Mouse (Mus musculus): ENCODE data around the gene Tsga10. TPM values are rescaled to one million over a fixed set of nuclear protein-coding genes. Genes with fewer than 3 reads are reported as not detected.

Gene Tsga10
- total RNA-seq (2021) = 1 to 10 TPM; 3.5 to 4.3 TPM

DNA sequence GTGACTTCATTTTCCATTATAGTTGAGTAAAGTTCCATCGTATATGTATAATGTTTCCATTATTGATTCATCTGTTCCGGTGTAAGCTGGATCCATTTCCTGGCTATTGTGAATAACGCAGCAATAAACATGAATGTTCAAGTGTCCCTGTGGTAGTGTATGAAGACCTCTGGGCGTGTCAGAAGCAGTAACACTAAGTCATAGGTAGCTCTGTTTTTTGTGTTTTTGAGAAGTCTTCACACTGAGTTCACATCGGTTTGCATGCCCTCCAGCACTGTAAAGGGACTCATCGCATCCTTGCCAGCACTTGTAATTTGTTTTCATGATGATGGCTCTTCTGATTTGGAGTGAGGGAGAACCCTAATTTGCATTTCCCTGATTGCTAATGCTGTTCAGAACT lies at the start of gene Tsga10:
Tsga10 (minus strand) TSS at position 144 of the 400 bp plus-strand sequence.
- DNase-seq (ENCODE audit: low spot score) = no peak
- intact Hi-C loops (cut with DNase I) = loop anchor here (5.0 to 10.0 kb wide), 2 partner anchors 129 to 189 kb away; partner anchors contain the start of genes Eif5b and Txndc9

DNA sequence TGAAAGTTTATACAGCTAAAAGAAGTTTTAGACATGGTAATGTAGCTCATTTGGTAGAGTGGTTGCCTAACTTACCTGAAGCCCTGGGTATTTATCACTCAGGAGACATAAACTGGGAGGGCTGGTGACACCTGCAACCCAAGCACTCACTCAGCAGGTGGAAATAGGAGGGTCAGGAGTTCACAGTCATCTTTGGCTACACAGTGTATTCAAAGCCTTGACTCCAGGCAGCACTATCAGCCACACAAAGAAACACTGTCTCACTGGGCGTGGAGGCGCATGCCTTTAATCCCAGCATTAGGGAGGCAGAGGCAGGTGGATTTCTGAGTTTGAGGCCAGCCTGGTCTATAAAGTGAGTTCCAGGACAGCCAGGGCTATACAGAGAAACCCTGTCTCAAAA lies 46.5 kb upstream of the Tsga10 start:
- intact Hi-C loops (cut with DNase I) = no loop called here
- DNase-seq (ENCODE audit: low spot score) = no peak

DNA sequence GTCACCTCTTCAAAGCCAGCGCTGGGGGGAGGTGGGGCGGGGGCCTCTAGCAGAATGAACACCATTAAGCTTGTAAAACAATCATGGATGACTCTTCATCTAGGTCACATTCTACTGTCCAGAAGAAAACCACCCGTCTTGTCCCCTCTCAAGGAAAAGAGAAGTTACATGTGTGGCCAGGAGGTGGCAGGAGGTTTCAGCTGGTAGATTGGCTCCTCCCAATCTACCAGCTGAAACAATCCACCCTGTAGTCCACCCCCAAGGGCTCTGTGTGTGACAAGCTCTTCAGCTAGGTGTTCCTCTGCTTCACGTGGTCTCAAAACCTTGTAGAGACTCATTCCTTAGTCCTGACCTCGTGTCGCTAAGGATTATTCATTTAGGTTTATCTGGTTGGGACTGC lies 36.9 kb upstream of the Tsga10 start:
- DNase-seq (ENCODE audit: low spot score) = no peak
- intact Hi-C loops (cut with DNase I) = loop anchor here (5.0 kb wide), 1 partner anchor 84 kb away; no protein-coding TSS in a partner anchor

DNA sequence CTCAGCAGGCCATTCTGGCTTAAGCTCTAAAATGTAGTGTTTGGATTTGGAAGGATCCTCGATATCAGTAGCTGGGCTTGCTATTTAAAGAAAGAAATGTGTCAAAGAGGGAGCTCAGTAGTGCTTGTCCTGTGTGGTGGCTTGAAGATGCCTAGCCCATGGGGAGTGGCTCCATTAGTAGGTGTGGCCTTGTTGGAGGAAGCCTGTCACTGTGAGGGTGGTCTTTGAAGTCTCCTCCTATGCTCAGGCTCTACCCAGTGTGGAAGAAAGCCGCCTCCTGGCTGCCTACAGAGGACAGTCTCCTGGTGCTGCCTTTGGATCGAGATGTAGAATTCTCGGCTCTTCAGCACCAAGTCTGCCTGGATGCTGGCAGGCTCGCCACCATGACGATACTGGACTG lies 34.1 kb upstream of the Tsga10 start:
- no peak for DNase-seq (ENCODE audit: low spot score)
- intact Hi-C loops (cut with DNase I) = loop anchor here (5.0 kb wide), 1 partner anchor 87 kb away; no protein-coding TSS in a partner anchor

DNA sequence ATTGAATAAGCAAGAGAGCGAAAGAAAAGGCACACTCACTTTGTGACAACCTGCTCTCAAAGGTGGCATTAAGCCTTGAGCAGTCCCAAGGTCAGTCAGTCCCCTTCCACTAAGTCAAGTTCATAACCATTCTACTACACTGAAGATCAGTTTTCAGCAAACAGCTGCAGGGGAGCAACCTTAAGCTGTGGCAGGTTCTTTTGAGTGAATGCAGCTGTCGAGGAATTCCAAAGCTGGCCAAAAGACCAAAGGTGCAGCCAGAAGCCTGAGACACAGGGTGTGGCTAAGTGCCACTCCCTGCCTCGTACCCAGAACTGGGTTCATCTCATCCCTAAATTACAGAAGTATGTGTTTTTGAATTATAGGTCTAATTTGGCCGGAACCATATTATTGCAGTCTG lies 33.6 kb upstream of the Tsga10 start:
- intact Hi-C loops (cut with DNase I) = loop anchor here (5.0 kb wide), 1 partner anchor 87 kb away; no protein-coding TSS in a partner anchor
- no peak for DNase-seq (ENCODE audit: low spot score)

DNA sequence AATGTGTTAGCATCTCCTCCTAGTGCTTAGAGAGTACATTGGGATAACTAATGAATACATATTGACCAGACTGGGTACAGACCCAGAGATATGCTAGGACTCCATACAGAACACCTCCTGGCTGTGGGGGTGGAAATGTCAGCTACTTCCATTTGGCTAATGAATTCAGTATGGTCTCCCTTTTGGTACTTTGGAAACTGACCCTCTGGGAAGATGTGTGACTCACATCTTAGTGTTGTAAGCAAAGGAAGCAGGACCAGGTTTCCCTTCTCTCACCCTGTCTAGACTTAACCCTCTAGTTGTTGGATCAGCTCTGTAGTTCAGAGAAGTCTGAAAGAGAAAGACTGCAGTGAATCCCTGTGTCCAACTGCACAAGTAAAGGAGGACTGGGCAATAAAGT lies 28.4 kb upstream of the Tsga10 start:
- no peak for DNase-seq (ENCODE audit: low spot score)
- intact Hi-C loops (cut with DNase I) = loop anchor here (5.0 kb wide), 2 partner anchors 103 to 238 kb away; partner anchors contain the start of genes Eif5b and Txndc9

DNA sequence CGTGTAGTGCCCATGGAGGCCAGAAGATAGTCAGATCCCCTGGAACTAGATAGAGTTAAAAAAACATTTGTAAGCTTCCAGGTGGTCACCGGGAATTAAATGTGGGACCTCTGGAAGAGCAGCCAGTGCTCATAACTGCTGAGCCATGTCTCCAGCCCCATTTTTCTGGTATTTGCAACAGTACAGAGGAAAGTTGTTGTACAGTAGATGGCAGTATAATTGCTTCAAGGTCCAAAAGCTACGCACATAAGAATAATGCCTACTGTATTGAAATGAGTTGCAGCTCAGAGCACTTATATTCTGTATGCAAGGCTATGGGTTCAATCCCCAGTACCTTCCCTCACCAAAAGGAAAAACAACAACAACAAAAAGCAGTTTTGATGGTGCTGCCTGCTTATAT lies 25.2 kb upstream of the Tsga10 start:
- intact Hi-C loops (cut with DNase I) = loop anchor here (2.0 to 5.0 kb wide), 3 partner anchors 27 to 241 kb away; partner anchors contain the start of genes Eif5b and Txndc9

DNA sequence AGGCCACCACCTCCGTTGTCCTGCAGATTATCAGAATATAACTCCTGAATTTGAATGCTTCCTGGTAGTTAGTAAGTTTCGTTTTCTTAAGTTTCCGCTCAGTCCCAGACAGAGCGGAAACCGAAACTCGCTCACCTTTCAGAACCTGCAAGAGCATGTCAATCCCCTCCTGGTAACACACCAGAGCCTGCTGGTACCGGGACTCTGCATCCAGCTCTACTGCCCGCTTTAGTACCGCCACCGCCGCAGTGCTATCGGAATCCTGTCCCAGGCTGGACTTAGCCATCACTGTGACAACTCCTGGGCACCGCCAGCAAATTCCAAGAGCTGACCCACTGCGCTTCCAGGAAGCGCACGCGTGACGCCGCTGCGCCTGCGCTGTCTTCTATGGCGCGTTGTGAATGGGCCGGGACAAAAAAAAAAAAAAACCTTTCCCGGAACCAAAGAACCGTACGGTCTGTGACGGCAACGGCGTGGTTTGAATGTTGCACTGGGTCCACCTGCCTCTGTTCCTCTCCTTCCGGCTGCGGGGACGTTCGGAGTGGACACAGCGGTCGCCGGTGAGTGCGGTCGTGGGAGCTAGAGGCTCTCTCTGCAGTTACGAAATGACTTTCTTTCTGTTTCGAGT lies 23.9 kb upstream of the Tsga10 start, which contains the start of the genes Mitd1 and Mrpl30:
Mitd1 (minus strand) TSS at position 387 of the 628 bp plus-strand sequence.
Mrpl30 (plus strand) TSS at position 453 of the 628 bp plus-strand sequence.
- DNase-seq (ENCODE audit: low spot score) = peak; percentile 76
- intact Hi-C loops (cut with DNase I) = loop anchor here (2.0 to 5.0 kb wide), 3 partner anchors 25 to 242 kb away; partner anchors contain the start of genes Eif5b and Txndc9

More for the DNA sequence above, 25.2 kb upstream of the Tsga10 start:
- DNase-seq (ENCODE audit: low spot score) = no peak

DNA sequence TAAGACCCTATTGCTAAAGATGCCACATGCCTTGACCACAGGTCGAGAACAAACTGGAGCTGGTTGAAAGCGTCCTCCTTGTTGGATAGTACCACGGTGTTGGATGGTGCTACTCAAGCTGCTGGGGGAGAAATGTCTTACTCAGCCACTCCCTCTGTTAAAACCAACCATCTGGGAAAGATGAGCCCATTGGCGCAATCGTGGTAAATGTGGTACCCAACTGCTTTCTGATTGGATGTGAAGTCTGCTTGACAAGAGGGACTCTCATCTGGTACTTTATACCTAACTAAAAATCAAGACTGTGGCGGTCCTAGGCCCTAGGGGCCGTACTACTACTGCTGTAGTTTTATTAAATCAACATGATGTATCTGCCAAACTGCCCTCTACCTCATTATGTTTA lies 23.0 kb upstream of the Tsga10 start:
- no peak for DNase-seq (ENCODE audit: low spot score)
- intact Hi-C loops (cut with DNase I) = no loop called here

DNA sequence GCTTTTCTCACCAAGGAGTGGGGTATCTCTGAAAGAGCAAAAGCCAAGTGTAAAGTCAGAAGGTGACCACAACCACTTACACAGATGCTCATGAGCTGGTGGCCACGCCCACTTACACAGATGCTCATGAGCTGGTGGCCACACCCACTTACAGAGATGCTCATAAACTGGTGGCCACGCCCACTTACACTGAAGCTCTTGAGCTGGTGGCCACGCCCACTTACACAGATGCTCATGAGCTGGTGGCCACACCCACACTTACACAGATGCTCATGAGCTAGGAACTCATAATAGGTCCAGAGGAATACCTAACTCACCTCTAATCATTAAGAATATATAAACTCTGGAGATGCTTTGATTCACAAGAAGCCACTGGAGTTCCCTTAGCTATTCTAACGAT lies 18.2 kb upstream of the Tsga10 start:
- DNase-seq (ENCODE audit: low spot score) = no peak
- intact Hi-C loops (cut with DNase I) = no loop called here

DNA sequence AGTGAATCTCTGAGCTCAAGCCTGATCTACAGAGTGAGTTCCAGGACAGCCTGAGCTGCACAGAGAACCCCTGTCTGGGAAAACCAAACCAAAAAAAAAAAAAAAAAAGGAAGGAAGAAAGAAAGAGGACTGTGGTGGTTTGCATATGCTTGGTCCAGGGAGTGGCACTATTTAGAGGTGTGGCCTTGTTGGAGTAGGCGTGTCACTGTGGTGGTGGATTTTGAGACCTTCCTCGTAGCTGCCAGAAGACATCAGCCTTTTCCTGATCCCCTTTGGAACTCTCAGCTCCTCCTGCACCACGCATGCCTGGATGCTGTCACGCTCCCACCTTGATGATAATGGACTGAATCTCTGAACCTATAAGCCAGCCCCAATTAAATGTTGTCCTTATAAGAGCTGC lies 17.2 kb upstream of the Tsga10 start:
- no peak for DNase-seq (ENCODE audit: low spot score)
- intact Hi-C loops (cut with DNase I) = no loop called here

DNA sequence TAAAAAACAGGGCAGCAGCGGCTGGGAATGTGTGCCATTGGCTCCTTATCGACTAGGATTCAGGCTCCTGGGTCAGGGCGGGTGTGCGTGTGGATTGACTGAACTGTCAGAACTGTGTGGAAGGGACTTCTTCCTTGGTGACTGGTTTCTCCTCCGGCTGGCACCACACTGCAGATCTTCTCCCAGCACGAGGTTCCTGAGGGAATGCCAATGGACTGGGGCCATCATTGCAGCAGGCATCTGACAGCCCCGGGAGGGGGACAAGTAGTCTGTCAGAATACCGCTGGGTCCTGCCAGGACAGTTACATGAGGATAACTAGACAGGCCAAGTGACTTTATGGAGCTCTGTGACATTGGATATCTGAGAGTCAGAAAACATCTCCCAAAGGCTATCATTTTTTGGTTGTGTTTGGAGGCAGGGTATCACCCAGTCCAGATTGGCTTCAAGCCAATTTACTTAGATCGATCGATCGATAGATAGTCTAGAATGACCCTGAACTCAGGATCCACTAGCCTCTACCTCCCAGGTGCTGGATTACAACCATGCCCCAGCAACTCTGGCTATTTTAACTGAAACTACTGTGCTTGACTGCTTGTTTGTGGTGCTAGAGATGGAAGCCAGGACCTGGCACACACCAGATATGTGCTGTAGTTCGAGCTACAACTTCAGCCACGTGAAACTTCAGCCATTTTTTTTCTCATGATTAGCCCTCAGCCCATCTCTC lies 11.7 kb upstream of the Tsga10 start:
- intact Hi-C loops (cut with DNase I) = no loop called here
- DNase-seq (ENCODE audit: low spot score) = no peak

DNA sequence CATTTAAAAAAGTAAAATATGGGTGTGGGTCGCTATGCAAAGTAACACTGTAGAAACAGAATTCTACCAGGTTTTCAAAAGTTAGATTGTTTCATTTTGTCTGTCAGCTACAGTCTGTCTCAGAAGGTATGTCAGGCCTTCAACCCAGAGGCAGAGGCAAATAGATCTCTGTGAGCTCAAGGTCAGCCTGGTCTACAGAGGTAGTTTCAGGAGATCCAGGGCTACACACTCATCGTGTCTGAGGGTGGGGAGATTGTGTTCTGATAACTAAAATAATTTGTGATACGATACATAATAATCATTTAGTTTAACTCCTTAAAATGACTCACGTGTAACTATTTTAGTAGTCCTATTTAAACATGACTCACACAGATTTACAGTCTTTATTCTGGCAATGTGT lies 6.9 kb upstream of the Tsga10 start:
- no peak for DNase-seq (ENCODE audit: low spot score)
- intact Hi-C loops (cut with DNase I) = no loop called here

DNA sequence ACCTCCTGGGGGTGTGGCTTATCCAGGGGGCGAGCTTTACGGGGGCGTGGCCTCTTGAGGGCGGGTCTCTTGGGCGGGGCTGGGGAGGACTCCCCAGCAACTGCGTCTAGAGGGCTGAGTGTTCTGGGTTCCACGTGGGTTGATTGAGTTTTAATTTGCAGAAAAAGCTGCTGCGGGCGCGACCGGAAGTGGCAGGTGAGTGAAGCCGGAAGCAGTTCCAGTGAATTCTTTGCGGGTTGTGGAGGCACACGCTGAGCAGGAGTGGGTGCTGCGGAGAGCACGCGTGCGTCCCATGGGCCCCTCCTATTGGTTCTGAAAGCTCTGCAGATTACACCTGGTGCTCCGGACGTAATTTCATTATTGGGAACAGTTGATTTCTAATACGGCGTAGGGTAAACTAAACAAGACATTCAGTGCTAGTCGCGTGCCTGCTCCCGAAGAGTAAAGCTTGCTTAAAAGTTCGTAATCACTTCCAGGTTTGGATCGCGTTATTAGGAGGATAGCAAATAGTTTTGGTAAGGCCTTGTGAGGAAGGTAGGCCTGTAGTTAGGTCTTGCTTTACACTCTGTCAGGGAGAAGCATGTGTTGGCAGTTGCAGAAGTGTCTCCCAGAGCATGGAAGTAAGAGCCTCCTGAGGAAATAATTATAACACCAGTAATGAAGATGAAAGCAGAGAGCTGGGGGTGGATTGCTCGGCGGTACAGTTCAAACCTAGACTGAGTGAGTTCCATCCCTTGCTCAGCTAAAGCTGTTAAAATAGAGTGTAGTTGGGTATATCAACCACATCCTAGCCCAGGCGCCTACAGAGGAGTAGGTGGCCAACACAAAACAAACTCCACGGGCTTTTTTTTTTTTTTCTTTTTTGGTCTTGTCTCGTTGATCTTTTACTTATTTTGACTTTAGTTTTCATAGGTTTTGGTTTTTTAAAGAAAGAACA lies 6.2 kb upstream of the Tsga10 start:
- peak; percentile 44 for DNase-seq (ENCODE audit: low spot score)
- intact Hi-C loops (cut with DNase I) = no loop called here

DNA sequence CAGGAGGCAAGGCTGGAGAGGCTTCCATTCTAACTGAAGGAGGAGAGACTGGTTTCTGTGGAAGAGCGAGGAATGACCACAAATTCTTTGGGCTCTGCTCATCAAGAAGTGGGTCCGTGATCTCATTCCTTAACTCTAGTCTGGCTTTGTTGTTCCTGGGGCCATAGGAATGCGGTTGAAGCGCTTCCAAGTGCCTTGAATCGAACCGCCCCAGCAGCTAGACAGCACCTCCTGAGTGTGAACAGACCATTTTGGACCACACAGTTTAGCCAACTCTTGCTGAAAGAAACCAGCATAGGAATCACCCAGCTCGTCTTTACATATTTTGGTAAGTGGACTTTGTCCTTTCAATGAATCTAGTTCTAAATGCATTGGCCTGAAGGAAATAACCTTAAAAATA lies 5.5 kb upstream of the Tsga10 start, which contains the start of gene Lipt1:
Lipt1 (plus strand) TSS at position 35 of the 400 bp plus-strand sequence.
- intact Hi-C loops (cut with DNase I) = no loop called here
- DNase-seq (ENCODE audit: low spot score) = no peak

DNA sequence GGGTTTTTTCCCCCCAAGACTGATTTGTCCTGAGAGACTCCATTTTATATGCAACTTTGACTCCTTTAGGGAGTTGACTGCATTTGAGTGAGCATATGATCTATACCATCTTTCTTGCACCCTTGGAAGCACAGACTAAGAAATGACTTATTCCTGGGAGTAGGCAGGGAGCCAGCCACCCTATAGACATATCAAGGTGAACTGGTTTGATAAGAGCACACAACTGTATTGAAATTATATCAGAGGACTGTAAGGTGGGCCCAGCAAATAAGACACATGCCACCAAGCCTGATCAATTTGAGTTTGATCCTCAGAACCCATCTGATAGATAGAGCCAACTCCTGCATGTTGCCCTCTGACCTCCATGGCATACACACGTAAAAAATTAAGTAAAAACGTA lies 3.1 kb upstream of the Tsga10 start:
- no peak for DNase-seq (ENCODE audit: low spot score)
- intact Hi-C loops (cut with DNase I) = loop anchor here (5.0 to 10.0 kb wide), 2 partner anchors 125 to 192 kb away; partner anchors contain the start of genes Eif5b and Txndc9

DNA sequence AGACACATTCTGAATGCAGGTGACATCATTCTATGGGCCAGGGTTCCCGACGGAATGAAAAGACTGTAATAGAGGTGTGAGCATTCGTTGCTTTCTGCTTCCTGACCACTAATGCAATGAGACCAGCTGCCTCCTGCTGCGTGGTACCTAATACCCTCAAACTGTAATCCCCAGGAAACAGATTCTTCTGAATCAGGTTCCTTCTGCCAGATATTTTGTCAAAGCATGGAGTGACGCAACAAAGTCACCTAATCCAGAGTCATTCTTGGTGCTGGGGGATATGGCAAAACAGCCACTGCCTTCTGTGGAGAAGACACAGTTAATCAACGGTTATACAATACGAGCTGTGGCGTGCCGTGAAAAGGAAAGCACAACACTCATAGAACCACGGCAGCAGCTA lies 2.4 kb upstream of the Tsga10 start:
- intact Hi-C loops (cut with DNase I) = loop anchor here (5.0 to 10.0 kb wide), 2 partner anchors 126 to 191 kb away; partner anchors contain the start of genes Eif5b and Txndc9
- DNase-seq (ENCODE audit: low spot score) = no peak

DNA sequence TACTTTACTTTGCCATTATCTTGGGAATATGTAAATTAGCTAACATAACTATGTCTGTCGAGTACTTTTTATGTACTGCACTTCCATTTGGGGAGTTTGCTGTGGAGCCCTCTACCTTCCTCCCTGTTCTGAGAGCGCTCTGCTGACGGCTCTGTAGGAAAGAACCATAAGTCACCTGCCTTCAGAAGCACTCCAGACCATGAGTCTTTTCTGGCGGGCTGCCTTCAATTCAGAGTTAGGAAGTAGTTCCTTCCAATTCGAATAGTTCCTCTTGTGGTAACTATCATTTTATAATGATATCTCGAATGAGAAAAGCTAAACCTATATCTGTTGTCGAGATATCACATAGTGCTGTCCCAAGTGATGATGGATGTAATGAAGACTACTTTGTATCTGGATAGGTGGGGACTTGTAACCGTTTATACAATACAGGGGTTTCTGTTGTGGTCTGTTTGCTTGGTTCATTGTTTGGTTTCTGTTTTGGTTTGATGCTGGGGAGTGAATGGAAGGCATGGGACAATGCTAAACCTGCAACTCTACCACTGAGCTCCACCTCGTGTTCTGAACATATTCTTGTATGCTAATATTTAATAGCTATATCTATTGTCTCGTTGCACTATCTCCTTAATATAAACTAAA lies 1.6 kb upstream of the Tsga10 start:
- intact Hi-C loops (cut with DNase I) = loop anchor here (5.0 to 10.0 kb wide), 2 partner anchors 127 to 191 kb away; partner anchors contain the start of genes Eif5b and Txndc9
- DNase-seq (ENCODE audit: low spot score) = no peak

DNA sequence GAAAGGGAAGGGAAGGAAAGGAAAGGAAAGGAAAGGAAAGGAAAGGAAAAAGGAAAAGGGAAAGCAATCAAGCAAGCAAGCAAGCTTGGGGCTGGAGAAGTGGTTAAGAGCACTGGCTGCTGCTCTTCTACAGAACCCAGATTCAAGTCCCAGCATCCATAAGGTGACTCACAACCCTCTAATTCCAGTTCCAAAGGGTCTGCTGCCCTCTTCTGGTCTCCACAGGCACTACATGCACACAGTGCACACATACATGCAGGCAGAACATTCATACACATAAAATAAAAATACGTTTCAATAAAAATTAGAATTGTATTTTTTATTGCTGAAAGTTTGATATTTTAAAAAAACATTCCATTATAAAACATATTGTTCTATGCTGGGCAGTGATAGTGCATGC lies 827 bp upstream of the Tsga10 start:
- no peak for DNase-seq (ENCODE audit: low spot score)
- intact Hi-C loops (cut with DNase I) = loop anchor here (5.0 to 10.0 kb wide), 2 partner anchors 128 to 190 kb away; partner anchors contain the start of genes Eif5b and Txndc9

All from heart, postnatal 25 days (tissue).